Mouse (Mus musculus) hematopoietic stem cell, adult 5-6 weeks (primary cell): Measurements from ENCODE around the gene Proz. TPM values are rescaled to one million over a fixed set of nuclear protein-coding genes. Genes with fewer than 3 reads are reported as not detected.

Experiments
- total RNA-seq: library from RNA; stranded (forward); fragments of 172-1452, 232-1000 nt; gene quantifications from 2 replicates; pipeline ENCODE4 v1.2.3, GENCODE M21; 2017

Gene Proz
- total RNA-seq, 1 experiment from 2014 or later: not detected

Other genes starting within 250 kb of the Proz start
- gene Mcf2l, start 187.1 kb upstream of the Proz start, total RNA-seq: 3.1 and 10.7 TPM in 2 replicates
- gene F7, start 34.9 kb upstream of the Proz start, total RNA-seq: 0.31 and 0.79 TPM in 2 replicates
- 1.1 and 5.2 TPM in 2 replicates for gene F10, start 23.6 kb upstream of the Proz start, total RNA-seq
- 20.8 and 36.3 TPM in 2 replicates for gene Pcid2, start 44.5 kb downstream of the Proz start, total RNA-seq
- 99.8 and 127 TPM in 2 replicates for gene Cul4a, start 44.7 kb downstream of the Proz start, total RNA-seq
- gene Lamp1, start 98.2 kb downstream of the Proz start, total RNA-seq: 138 and 151 TPM in 2 replicates
- gene Grtp1, start 139.7 kb downstream of the Proz start, total RNA-seq: 0.63 and 1.2 TPM in 2 replicates
- gene Adprhl1, start 193.2 kb downstream of the Proz start, total RNA-seq: not detected in 2 replicates
- gene Dcun1d2, start 227.2 kb downstream of the Proz start, total RNA-seq: 17.7 and 22.1 TPM in 2 replicates
- gene Tmco3, start 227.3 kb downstream of the Proz start, total RNA-seq: 7.8 and 8.9 TPM in 2 replicates